Mouse (Mus musculus): Measurements from ENCODE around the gene Arntl. TPM values are rescaled to one million over a fixed set of nuclear protein-coding genes. Genes with fewer than 3 reads are reported as not detected.

Gene Arntl
- polyA plus RNA-seq, 1 experiment from 2014 or later = 12.4 TPM

DNA sequence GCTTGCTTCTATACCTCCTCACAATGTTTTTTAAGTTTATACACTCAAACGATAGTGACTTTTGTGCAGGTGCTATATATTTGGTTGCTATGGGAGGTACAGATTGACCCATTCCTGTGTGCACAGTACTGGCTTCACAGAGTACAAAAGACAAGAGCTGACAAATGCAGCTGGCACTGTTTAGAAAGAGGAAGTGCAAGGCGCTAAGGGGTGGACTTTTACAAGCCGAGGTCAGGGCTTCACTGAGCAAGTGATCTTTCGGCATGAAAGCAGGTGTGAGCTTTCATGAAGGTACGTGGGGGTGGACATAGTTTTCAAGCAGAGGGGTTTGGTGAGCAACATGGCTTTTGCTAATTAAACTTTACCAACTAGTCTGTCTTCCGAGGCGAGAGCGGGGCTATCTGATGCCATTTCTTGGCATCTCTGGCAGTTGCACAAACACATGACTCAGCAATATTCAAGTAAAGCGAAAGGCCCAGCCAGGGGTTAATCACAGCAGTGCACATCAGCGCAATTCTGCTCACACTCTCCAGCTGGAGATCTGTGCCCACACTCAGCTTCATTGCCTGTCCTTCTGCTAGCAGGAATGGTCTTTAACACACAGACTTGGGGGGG, 10.0 kb upstream of the Arntl start:
- peaks cover 10% of the 10 kb centered on the region for H3K4me1 ChIP-seq (ENCODE audit: control insufficient read depth, insufficient read depth, low read length)
- ATAC-seq (replicated peaks; ENCODE audit: extremely low read depth, insufficient read depth, low FRiP score) = no peak
- H3K27ac ChIP-seq (ENCODE audit: low read length) = no peak overlapping the region
- H3K4me3 ChIP-seq (ENCODE audit: low read length) = no peak overlapping the region
- H3K36me3 ChIP-seq (ENCODE audit: control insufficient read depth, insufficient read depth) = no peaks in the 10 kb centered on the region
- no peaks in the 10 kb centered on the region for H3K27me3 ChIP-seq (ENCODE audit: control insufficient read depth, insufficient read depth, low read length)
- no peak overlapping the region for H3K4me2 ChIP-seq (ENCODE audit: low read depth, low read length)
- no peak overlapping the region for H3K9ac ChIP-seq (ENCODE audit: low read length)
- 36% methylated on average over 10 of the region's 10 CpGs for WGBS
- no peaks in the 10 kb centered on the region for H3K9me3 ChIP-seq (replicated peaks; ENCODE audit: control insufficient read depth, low read length)

DNA sequence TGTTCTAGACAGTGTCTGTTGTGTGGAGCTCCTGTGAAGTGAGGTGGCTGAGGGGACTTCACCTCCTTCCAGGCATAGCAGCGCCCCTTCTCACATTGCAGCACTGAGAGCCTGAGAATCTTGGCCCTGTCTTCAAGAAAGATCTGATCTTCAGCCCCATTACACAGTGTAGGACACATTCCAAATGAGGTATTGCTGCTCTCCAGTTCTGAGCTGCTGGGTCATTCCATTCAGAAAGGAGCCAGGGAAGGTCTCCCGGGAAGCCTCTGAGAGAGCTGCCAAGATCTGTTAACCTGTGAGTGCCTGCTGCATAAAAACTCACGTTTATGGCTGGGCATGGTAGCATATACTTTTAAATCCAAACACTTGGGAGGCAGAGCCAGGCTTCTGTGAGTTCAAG, 5.7 kb upstream of the Arntl start:
- ATAC-seq (replicated peaks; ENCODE audit: extremely low read depth, insufficient read depth, low FRiP score) = no peak; the same call in 1 of the 2 replicates
- Histone ChIP-seq H3K4me1 (ENCODE audit: control insufficient read depth, insufficient read depth, low read length) (peaks cover 14% of the 10 kb centered on the region), H3K4me2 (ENCODE audit: low read depth, low read length) (no peak overlapping the region), H3K36me3 (ENCODE audit: control insufficient read depth, insufficient read depth) (no peaks in the 10 kb centered on the region), H3K27ac (ENCODE audit: low read length) (no peak overlapping the region), H3K9ac (ENCODE audit: low read length) (no peak overlapping the region), H3K4me3 (ENCODE audit: low read length) (no peak overlapping the region), H3K9me3 (replicated peaks; ENCODE audit: control insufficient read depth, low read length) (no peaks in the 10 kb centered on the region), H3K27me3 (ENCODE audit: control insufficient read depth, insufficient read depth, low read length) (no peaks in the 10 kb centered on the region)
- WGBS = 34% methylated on average over 3 of the region's 3 CpGs

DNA sequence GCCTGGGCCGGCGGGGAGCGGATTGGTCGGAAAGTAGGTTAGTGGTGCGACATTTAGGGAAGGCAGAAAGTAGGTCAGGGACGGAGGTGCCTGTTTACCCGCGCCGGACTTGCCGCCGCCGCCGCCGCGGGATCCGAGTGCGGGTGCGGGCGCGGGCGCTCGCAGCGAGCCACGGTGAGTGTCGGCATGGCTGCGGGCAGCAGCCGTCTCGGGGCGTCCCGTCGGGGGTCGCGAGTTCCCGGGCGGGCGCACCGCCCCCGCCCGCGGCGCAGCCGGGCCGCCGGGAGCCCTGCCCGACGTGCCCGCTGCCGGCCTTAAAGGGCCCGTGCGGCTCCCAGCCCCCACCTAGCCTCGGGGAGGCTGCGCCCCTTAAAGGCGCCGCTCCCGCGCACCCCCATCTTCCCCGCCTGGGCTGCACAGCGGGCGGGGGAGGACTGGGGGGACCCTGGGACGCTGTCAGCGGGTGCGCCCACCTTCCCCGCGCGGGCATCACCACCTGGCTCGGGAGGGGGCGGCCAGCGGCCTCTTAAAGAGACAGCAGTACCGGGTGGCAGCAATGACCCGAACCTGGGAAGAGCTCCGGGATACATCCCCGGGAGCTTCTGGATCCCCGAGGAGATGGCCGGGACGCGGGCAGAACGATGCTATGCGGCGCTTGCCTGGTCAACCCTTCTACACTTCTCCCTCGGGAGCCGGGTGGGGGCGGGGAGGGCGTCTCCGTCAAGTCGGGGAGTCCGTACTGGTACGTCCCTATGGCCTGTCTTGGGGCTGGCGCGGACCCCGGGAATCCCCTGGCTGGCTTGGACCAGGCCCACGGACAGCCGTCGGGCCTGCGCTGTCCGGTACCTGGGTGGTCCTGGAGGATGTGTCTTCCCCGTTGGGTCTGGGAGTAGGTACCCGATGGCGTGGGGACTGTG, 464 bp downstream of the Arntl start:
- Histone ChIP-seq H3K9ac (ENCODE audit: low read length) (peak overlapping the region; percentile 84), H3K36me3 (ENCODE audit: control insufficient read depth, insufficient read depth) (no peaks in the 10 kb centered on the region), H3K4me1 (ENCODE audit: control insufficient read depth, insufficient read depth, low read length) (peaks cover 11% of the 10 kb centered on the region), H3K9me3 (replicated peaks; ENCODE audit: control insufficient read depth, low read length) (no peaks in the 10 kb centered on the region), H3K27me3 (ENCODE audit: control insufficient read depth, insufficient read depth, low read length) (peaks cover 11% of the 10 kb centered on the region), H3K27ac (ENCODE audit: low read length) (peak overlapping the region; percentile 86), H3K4me2 (ENCODE audit: low read depth, low read length) (peak overlapping the region; percentile 96), H3K4me3 (ENCODE audit: low read length) (peak overlapping the region; percentile 95)
- ATAC-seq (replicated peaks; ENCODE audit: extremely low read depth, insufficient read depth, low FRiP score) = peak; percentile 72
- under 1% methylated on average over 98 of the region's 98 CpGs for WGBS

DNA sequence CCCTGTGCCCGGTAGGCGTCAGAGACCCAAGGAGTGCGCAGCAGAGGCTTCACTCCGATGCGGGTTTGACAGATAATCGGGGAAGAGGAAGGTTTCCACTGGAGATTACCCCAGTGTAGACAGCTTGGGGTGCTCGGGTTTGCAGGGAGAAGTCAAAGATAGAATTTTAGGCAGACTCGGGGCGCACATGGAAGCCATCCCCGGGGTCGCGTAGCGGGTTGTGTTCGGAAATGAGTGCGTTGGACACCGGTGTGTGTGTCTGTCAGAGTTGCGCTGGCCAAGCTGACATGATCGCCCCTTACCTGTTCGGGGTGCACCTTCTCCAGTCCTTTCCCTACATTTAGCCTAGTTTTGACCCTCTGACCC, 1.1 kb downstream of the Arntl start:
- Histone ChIP-seq H3K27ac (ENCODE audit: low read length) (no peak overlapping the region), H3K4me2 (ENCODE audit: low read depth, low read length) (peak overlapping the region; percentile 96), H3K27me3 (ENCODE audit: control insufficient read depth, insufficient read depth, low read length) (peaks cover 11% of the 10 kb centered on the region), H3K9ac (ENCODE audit: low read length) (peak overlapping the region; percentile 84), H3K9me3 (replicated peaks; ENCODE audit: control insufficient read depth, low read length) (no peaks in the 10 kb centered on the region), H3K4me1 (ENCODE audit: control insufficient read depth, insufficient read depth, low read length) (peaks cover 11% of the 10 kb centered on the region), H3K36me3 (ENCODE audit: control insufficient read depth, insufficient read depth) (no peaks in the 10 kb centered on the region), H3K4me3 (ENCODE audit: low read length) (peak overlapping the region; percentile 95)
- no peak for ATAC-seq (replicated peaks; ENCODE audit: extremely low read depth, insufficient read depth, low FRiP score)
- WGBS = 3% methylated on average over 19 of the region's 19 CpGs

DNA sequence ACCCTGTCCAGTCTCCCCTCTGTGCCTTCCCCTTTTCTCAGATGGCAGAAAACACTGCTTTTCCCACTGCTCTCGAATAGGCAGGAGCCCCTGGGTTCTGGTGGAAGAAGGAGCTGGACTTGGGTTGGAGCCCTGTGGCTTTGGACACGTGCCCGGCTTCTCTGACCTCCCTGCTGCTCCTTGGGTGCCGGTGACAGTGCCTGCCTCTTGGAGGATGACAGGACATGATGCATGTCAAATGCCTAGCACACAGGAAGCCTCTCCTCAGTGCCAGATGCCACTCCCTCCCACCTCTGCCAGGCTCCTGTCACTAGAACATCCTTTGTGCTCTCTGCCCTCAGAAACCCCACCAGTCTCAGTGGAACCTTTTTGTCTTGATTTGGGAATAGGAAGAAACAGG, 3.2 kb downstream of the Arntl start:
- peaks cover 11% of the 10 kb centered on the region for H3K27me3 ChIP-seq (ENCODE audit: control insufficient read depth, insufficient read depth, low read length)
- no peak overlapping the region for H3K4me3 ChIP-seq (ENCODE audit: low read length)
- H3K4me1 ChIP-seq (ENCODE audit: control insufficient read depth, insufficient read depth, low read length) = peaks cover 11% of the 10 kb centered on the region
- no peak overlapping the region for H3K9ac ChIP-seq (ENCODE audit: low read length)
- H3K27ac ChIP-seq (ENCODE audit: low read length) = no peak overlapping the region
- no peaks in the 10 kb centered on the region for H3K36me3 ChIP-seq (ENCODE audit: control insufficient read depth, insufficient read depth)
- 37% methylated on average over 4 of the region's 4 CpGs for WGBS
- no peak for ATAC-seq (replicated peaks; ENCODE audit: extremely low read depth, insufficient read depth, low FRiP score)
- no peak overlapping the region for H3K4me2 ChIP-seq (ENCODE audit: low read depth, low read length)
- no peaks in the 10 kb centered on the region for H3K9me3 ChIP-seq (replicated peaks; ENCODE audit: control insufficient read depth, low read length)

DNA sequence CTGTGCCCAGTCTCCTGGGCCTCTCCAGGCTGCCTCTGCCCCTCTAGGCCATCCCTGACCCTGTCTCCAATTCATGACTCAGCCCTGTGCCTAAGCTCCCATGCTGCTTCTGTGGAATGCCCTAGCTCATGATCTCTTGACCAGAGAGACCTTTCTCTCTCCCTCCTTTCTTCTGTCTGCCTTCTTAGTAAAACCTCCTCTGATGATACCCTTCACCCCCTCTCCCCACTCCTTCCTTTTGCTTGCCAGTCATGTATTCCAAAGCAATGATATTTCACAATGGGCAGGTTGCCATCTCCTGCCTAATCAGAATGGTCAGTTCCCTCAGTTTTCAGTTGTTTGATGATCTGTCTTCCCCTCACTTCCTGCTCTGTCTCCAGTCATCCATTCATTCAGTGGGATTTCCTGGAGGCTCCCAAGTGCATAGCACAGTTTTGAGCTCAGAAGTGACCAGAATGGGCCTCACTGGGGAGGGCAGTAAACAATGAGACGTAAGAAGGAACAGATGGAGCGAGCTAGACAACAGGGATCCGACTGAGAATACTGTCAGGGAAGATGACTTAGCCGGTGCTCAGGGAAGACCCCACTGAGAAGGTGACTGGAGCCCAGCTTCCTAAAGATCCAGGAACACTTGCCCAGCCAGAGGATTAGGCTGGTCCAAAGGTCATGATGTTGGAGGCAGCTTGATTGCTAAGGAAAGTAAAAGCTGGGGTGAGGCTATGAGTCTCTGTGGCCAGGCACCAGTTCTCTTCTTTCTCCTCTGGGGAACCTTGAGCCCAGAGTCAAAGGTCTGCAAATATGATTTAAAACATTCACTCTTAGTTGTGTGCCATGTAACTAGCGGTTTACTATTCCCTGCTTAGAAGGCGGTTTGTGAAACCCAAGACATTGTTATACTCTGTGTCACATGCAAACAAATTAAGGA, 7.2 kb downstream of the Arntl start:
- Histone ChIP-seq H3K4me3 (ENCODE audit: low read length) (no peak overlapping the region), H3K4me1 (ENCODE audit: control insufficient read depth, insufficient read depth, low read length) (peaks cover 14% of the 10 kb centered on the region), H3K36me3 (ENCODE audit: control insufficient read depth, insufficient read depth) (no peaks in the 10 kb centered on the region), H3K9me3 (replicated peaks; ENCODE audit: control insufficient read depth, low read length) (no peaks in the 10 kb centered on the region), H3K9ac (ENCODE audit: low read length) (no peak overlapping the region), H3K27ac (ENCODE audit: low read length) (no peak overlapping the region), H3K27me3 (ENCODE audit: control insufficient read depth, insufficient read depth, low read length) (peaks cover 8% of the 10 kb centered on the region), H3K4me2 (ENCODE audit: low read depth, low read length) (no peak overlapping the region)
- WGBS = 63% methylated on average over 6 of the region's 6 CpGs
- no peak for ATAC-seq (replicated peaks; ENCODE audit: extremely low read depth, insufficient read depth, low FRiP score)

DNA sequence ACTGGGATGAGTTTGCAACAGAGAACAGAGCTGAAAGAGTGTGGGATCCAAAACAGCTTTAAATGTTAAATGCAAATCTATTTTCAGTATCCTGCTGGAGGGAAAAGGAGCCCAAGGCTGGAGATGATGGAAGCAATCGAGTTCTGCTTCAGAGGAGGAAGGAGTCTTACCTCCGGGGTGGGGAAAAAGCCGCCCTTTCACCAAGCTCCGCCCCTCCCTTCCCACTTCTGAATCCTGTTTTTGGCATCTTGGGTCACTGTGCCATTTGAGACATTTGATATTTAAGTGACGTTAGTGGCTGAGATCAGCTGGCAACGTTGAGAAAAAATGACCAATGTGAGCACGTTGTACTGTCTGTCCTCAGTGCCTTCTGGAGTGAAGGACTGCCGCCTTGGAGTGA, 8.9 kb downstream of the Arntl start:
- 48% methylated on average over 8 of the region's 8 CpGs for WGBS
- Histone ChIP-seq H3K4me2 (ENCODE audit: low read depth, low read length) (no peak overlapping the region), H3K27ac (ENCODE audit: low read length) (no peak overlapping the region), H3K27me3 (ENCODE audit: control insufficient read depth, insufficient read depth, low read length) (no peaks in the 10 kb centered on the region), H3K4me1 (ENCODE audit: control insufficient read depth, insufficient read depth, low read length) (peaks cover 7% of the 10 kb centered on the region), H3K9ac (ENCODE audit: low read length) (no peak overlapping the region), H3K36me3 (ENCODE audit: control insufficient read depth, insufficient read depth) (no peaks in the 10 kb centered on the region), H3K4me3 (ENCODE audit: low read length) (no peak overlapping the region), H3K9me3 (replicated peaks; ENCODE audit: control insufficient read depth, low read length) (no peaks in the 10 kb centered on the region)
- no peak for ATAC-seq (replicated peaks; ENCODE audit: extremely low read depth, insufficient read depth, low FRiP score)

DNA sequence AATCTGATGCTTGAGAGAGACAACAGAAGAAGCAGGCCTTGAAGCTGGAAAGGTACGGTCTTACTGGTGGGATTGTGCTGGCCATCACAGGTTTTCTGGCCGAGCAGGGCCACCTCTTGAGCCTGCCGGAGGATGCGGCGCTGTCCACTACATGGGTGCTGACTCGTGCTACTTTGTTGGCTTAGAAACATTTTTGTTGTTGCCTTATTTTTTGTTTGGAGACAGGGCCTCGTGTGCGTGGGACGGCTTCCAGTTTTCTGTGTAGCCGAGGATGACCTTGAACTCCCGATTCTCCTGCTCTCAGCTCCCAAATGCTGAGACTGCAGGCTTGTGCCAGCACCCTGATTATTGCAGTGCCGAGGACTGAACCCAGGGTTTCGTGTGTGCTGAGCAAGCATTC, 12.2 kb downstream of the Arntl start:
- 57% methylated on average over 13 of the region's 13 CpGs for WGBS
- H3K36me3 ChIP-seq (ENCODE audit: control insufficient read depth, insufficient read depth) = no peaks in the 10 kb centered on the region
- H3K9ac ChIP-seq (ENCODE audit: low read length) = no peak overlapping the region
- no peak overlapping the region for H3K4me2 ChIP-seq (ENCODE audit: low read depth, low read length)
- no peak for ATAC-seq (replicated peaks; ENCODE audit: extremely low read depth, insufficient read depth, low FRiP score)
- no peaks in the 10 kb centered on the region for H3K9me3 ChIP-seq (replicated peaks; ENCODE audit: control insufficient read depth, low read length)
- no peak overlapping the region for H3K27ac ChIP-seq (ENCODE audit: low read length)
- H3K27me3 ChIP-seq (ENCODE audit: control insufficient read depth, insufficient read depth, low read length) = no peaks in the 10 kb centered on the region
- H3K4me1 ChIP-seq (ENCODE audit: control insufficient read depth, insufficient read depth, low read length) = peaks cover 7% of the 10 kb centered on the region
- H3K4me3 ChIP-seq (ENCODE audit: low read length) = no peak overlapping the region

Measured in heart, embryonic 16.5 days (tissue).